Mouse (Mus musculus): Measurements from ENCODE around the gene AK157302. TPM values are rescaled to one million over a fixed set of nuclear protein-coding genes. Genes with fewer than 3 reads are reported as not detected.
"Not testable (repeated sequence)": the region's sequence is repeated elsewhere in the genome, so short reads cannot be mapped to it uniquely, and the experiment has no call there.

AK157302 gene
- polyA plus RNA-seq, 1 experiment from 2014 or later: 0.33 TPM

GRCm38 (mm10) chr13:21472427-21472826 lies 22.6 kb upstream of the AK157302 start:
- ATAC-seq (ENCODE audit: insufficient number of reproducible peaks, low FRiP score): no peak
- H3K9ac ChIP-seq: no peak overlapping the region
- no peaks in the 10 kb centered on the region for H3K36me3 ChIP-seq
- H3K4me1 ChIP-seq (replicated peaks): peaks cover 9% of the 10 kb centered on the region; the same call in 1 of the 2 replicates
- H3K27me3 ChIP-seq (replicated peaks): no peaks in the 10 kb centered on the region
- no peaks in the 10 kb centered on the region for H3K9me3 ChIP-seq (replicated peaks)
- H3K27ac ChIP-seq (ENCODE audit: poor library complexity, severe bottlenecking): no peak overlapping the region
- WGBS: 21% methylated on average over 4 of the region's 4 CpGs
- no peak overlapping the region for H3K4me2 ChIP-seq
- H3K4me3 ChIP-seq: no peak overlapping the region

- peak; percentile 82 for ATAC-seq (ENCODE audit: insufficient number of reproducible peaks, low FRiP score)
- WGBS: 6% methylated on average over 29 of the region's 31 CpGs
Measured at GRCm38 (mm10) chr13:21478759-21479670, 16.0 kb upstream of the AK157302 start, which contains the start of the genes Zkscan4 and Gm10065. Gene Zkscan4, plus strand, starts transcription at chr13:21478907. Gene Gm10065, minus strand, starts transcription at chr13:21479441.

GRCm38 (mm10) chr13:21486881-21487280 lies 8.1 kb upstream of the AK157302 start:
- no peak overlapping the region for H3K4me2 ChIP-seq
- WGBS: 78% methylated on average over 1 of the region's 1 CpGs
- no peaks in the 10 kb centered on the region for H3K27me3 ChIP-seq (replicated peaks)
- peaks cover 3% of the 10 kb centered on the region for H3K9me3 ChIP-seq (replicated peaks)
- peaks cover 16% of the 10 kb centered on the region for H3K36me3 ChIP-seq
- H3K4me3 ChIP-seq: no peak overlapping the region
- no peak overlapping the region for H3K9ac ChIP-seq
- H3K4me1 ChIP-seq (replicated peaks): no peaks in the 10 kb centered on the region
- ATAC-seq (ENCODE audit: insufficient number of reproducible peaks, low FRiP score): no peak
- H3K27ac ChIP-seq (ENCODE audit: poor library complexity, severe bottlenecking): no peak overlapping the region

More at GRCm38 (mm10) chr13:21478759-21479670, 16.0 kb upstream of the AK157302 start, which contains the start of the genes Zkscan4 and Gm10065:
- H3K27ac ChIP-seq (ENCODE audit: poor library complexity, severe bottlenecking): peak within 1 kb of the TSS; percentile 70
- peak within 1 kb of the TSS; percentile 69 for H3K4me3 ChIP-seq
- H3K4me1 ChIP-seq (replicated peaks); H3K27me3 ChIP-seq (replicated peaks); H3K36me3 ChIP-seq; H3K9me3 ChIP-seq (replicated peaks): not testable (repeated sequence)
- H3K4me2 ChIP-seq: peak within 1 kb of the TSS; percentile 84
- H3K9ac ChIP-seq: peak within 1 kb of the TSS; percentile 74

GRCm38 (mm10) chr13:21492847-21493246 lies 2.2 kb upstream of the AK157302 start:
- no peak for ATAC-seq (ENCODE audit: insufficient number of reproducible peaks, low FRiP score)
- WGBS: 89% methylated on average over 5 of the region's 5 CpGs
- Histone ChIP-seq H3K27ac (ENCODE audit: poor library complexity, severe bottlenecking) (no peak overlapping the region), H3K9me3 (replicated peaks) (no peaks in the 10 kb centered on the region), H3K9ac (no peak overlapping the region), H3K4me3 (no peak overlapping the region), H3K4me2 (no peak overlapping the region), H3K27me3 (replicated peaks) (no peaks in the 10 kb centered on the region), H3K4me1 (replicated peaks) (no peaks in the 10 kb centered on the region), H3K36me3 (no peaks in the 10 kb centered on the region)

GRCm38 (mm10) chr13:21501182-21501581 lies 6.2 kb downstream of the AK157302 start, which contains the start of gene Gm11273:
Gene Gm11273, minus strand, starts transcription at chr13:21501418.
- H3K9me3 ChIP-seq (replicated peaks); H3K4me2 ChIP-seq; H3K36me3 ChIP-seq; H3K27ac ChIP-seq (ENCODE audit: poor library complexity, severe bottlenecking); ATAC-seq (ENCODE audit: insufficient number of reproducible peaks, low FRiP score); H3K4me1 ChIP-seq (replicated peaks); H3K9ac ChIP-seq; H3K27me3 ChIP-seq (replicated peaks); H3K4me3 ChIP-seq: not testable (repeated sequence)
- 88% methylated on average over 17 of the region's 17 CpGs for WGBS

GRCm38 (mm10) chr13:21502296-21502695 lies 7.3 kb downstream of the AK157302 start:
- Histone ChIP-seq H3K4me3 (no peak overlapping the region), H3K9ac (no peak overlapping the region), H3K36me3 (no peaks in the 10 kb centered on the region), H3K27me3 (replicated peaks) (no peaks in the 10 kb centered on the region), H3K27ac (ENCODE audit: poor library complexity, severe bottlenecking) (no peak overlapping the region), H3K4me2 (no peak overlapping the region), H3K9me3 (replicated peaks) (no peaks in the 10 kb centered on the region), H3K4me1 (replicated peaks) (no peaks in the 10 kb centered on the region)
- ATAC-seq (ENCODE audit: insufficient number of reproducible peaks, low FRiP score): no peak
- 76% methylated on average over 5 of the region's 5 CpGs for WGBS

GRCm38 (mm10) chr13:21506221-21506649 lies 11.2 kb downstream of the AK157302 start:
- H3K27me3 ChIP-seq (replicated peaks): no peaks in the 10 kb centered on the region
- no peaks in the 10 kb centered on the region for H3K4me1 ChIP-seq (replicated peaks)
- H3K27ac ChIP-seq (ENCODE audit: poor library complexity, severe bottlenecking): peak overlapping the region; percentile 74
- H3K9me3 ChIP-seq (replicated peaks): no peaks in the 10 kb centered on the region
- no peaks in the 10 kb centered on the region for H3K36me3 ChIP-seq
- peak overlapping the region; percentile 84 for H3K9ac ChIP-seq
- WGBS: under 1% methylated on average over 21 of the region's 21 CpGs
- peak overlapping the region; percentile 69 for H3K4me2 ChIP-seq
- peak overlapping the region; percentile 76 for H3K4me3 ChIP-seq
- ATAC-seq (ENCODE audit: insufficient number of reproducible peaks, low FRiP score): peak; percentile 99

- Histone ChIP-seq H3K36me3 (peaks cover 14% of the 10 kb centered on the region), H3K27me3 (replicated peaks) (no peaks in the 10 kb centered on the region), H3K4me1 (replicated peaks) (peaks cover 4% of the 10 kb centered on the region; the same call in 1 of the 2 replicates), H3K4me2 (peak overlapping the region; percentile 57), H3K27ac (ENCODE audit: poor library complexity, severe bottlenecking) (no peak overlapping the region), H3K9ac (no peak overlapping the region), H3K9me3 (replicated peaks) (no peaks in the 10 kb centered on the region), H3K4me3 (peak overlapping the region; percentile 38)
- 47% methylated on average over 7 of the region's 7 CpGs for WGBS
- no peak for ATAC-seq (ENCODE audit: insufficient number of reproducible peaks, low FRiP score)
Measured at GRCm38 (mm10) chr13:21530136-21530535, 35.1 kb downstream of the AK157302 start.

- peak; percentile 93 for ATAC-seq (ENCODE audit: insufficient number of reproducible peaks, low FRiP score)
- Histone ChIP-seq H3K9ac (peak within 1 kb of the TSS; percentile 94), H3K4me2 (peak within 1 kb of the TSS; percentile 69), H3K36me3 (peaks cover 9% of the 10 kb centered on the region), H3K27ac (ENCODE audit: poor library complexity, severe bottlenecking) (peak within 1 kb of the TSS; percentile 88), H3K4me1 (replicated peaks) (peaks cover 4% of the 10 kb centered on the region; the same call in 1 of the 2 replicates), H3K4me3 (peak within 1 kb of the TSS; percentile 84), H3K9me3 (replicated peaks) (no peaks in the 10 kb centered on the region), H3K27me3 (replicated peaks) (no peaks in the 10 kb centered on the region)
- WGBS: under 1% methylated on average over 39 of the region's 39 CpGs
Measured at GRCm38 (mm10) chr13:21530781-21531201, 35.8 kb downstream of the AK157302 start, which contains the start of gene Zkscan8. Gene Zkscan8, minus strand, starts transcription at chr13:21531120.

- 55% methylated on average over 1 of the region's 1 CpGs for WGBS
- Histone ChIP-seq H3K4me2 (no peak within 1 kb of the TSS), H3K4me3 (no peak within 1 kb of the TSS), H3K27me3 (replicated peaks) (0 out of 2 replicates have a peak, but pooled peaks cover 4% of the 10 kb centered on the region), H3K9me3 (replicated peaks) (no peaks in the 10 kb centered on the region), H3K9ac (no peak within 1 kb of the TSS), H3K4me1 (replicated peaks) (no peaks in the 10 kb centered on the region), H3K27ac (ENCODE audit: poor library complexity, severe bottlenecking) (no peak within 1 kb of the TSS), H3K36me3 (no peaks in the 10 kb centered on the region)
- no peak for ATAC-seq (ENCODE audit: insufficient number of reproducible peaks, low FRiP score)
Measured at GRCm38 (mm10) chr13:21542708-21543107, 47.7 kb downstream of the AK157302 start, which contains the start of gene Olfr1366. Gene Olfr1366, minus strand, starts transcription at chr13:21542808.
